Mouse (Mus musculus): ENCODE results near the gene Ly6g. TPM values are rescaled to one million over a fixed set of nuclear protein-coding genes. Genes with fewer than 3 reads are reported as not detected.
"Not testable (repeated sequence)": the region's sequence is repeated elsewhere in the genome, so short reads cannot be mapped to it uniquely, and the experiment has no call there.

Gene Ly6g
- total and polyA plus RNA-seq, 3 experiments, result not detected

DNA sequence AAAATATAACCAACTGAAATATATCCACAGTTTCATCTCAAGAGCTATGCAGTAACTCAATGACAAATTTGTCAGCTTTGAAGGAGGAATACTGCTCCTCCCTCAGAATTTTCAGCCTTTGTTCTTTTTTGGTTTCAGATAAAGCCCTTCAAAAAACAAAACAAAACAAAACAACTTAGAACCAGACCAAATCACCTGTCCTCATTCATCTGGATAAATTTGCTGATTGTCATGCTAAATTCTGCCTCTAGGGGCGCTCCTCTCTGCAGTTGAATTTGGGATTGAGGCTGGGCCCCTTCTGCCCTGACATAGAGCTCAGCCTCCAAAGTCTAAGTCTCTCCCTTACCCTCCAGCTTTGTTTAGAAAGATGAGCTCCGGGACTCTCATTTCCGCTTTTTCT, 35.5 kb downstream of the Ly6g start:
- DNase-seq (ENCODE audit: low read depth, low spot score); H3K27me3 ChIP-seq (ENCODE audit: control insufficient read depth in 1 of 2, insufficient read depth in 2 of 2, low read length in 2 of 2); H3K9me3 ChIP-seq (replicated peaks; ENCODE audit: insufficient read depth, low read length); H3K36me3 ChIP-seq (ENCODE audit: control insufficient read depth in 1 of 2, insufficient read depth in 2 of 2, low read length in 2 of 2); H3K27ac ChIP-seq (ENCODE audit: control insufficient read depth, low read depth, low read length); H3K79me2 ChIP-seq (ENCODE audit: control insufficient read depth, insufficient read depth, low read length, poor library complexity); H3K9ac ChIP-seq (ENCODE audit: control insufficient read depth, low read depth, low read length, poor library complexity, severe bottlenecking); H3K4me3 ChIP-seq (ENCODE audit: control insufficient read depth in 1 of 2, insufficient read depth in 1 of 2, low read depth in 2 of 2, low read length in 2 of 2); H3K4me1 ChIP-seq (ENCODE audit: control insufficient read depth in 1 of 2, insufficient read depth in 2 of 2, low read length in 2 of 2): not testable (repeated sequence)

Other genes with a start within 250 kb of the Ly6g start
- not detected in 2 replicates for gene Ly6i, start 171.8 kb upstream of the Ly6g start, total RNA-seq (2012; rRNA removed)
- gene Ly6i, start 171.8 kb upstream of the Ly6g start, polyA plus RNA-seq (2012; ENCODE audit: insufficient read depth in 1 of 2, insufficient read length in 2 of 2, low read depth in 1 of 2, low replicate concordance in 2 of 2, missing spikeins in 1 of 2), result not detected
- gene Ly6a, start 157.2 kb upstream of the Ly6g start, total RNA-seq (2012; rRNA removed), result 0.12 TPM in 1 of 2 replicates, not detected in the other
- not detected for gene Ly6a, start 157.2 kb upstream of the Ly6g start, polyA plus RNA-seq (2012; ENCODE audit: insufficient read depth in 1 of 2, insufficient read length in 2 of 2, low read depth in 1 of 2, low replicate concordance in 2 of 2, missing spikeins in 1 of 2)
- not detected in 2 replicates for gene Ly6c1, start 106.4 kb upstream of the Ly6g start, total RNA-seq (2012; rRNA removed)
- gene Ly6c1, start 106.4 kb upstream of the Ly6g start, polyA plus RNA-seq (2012; ENCODE audit: insufficient read depth in 1 of 2, insufficient read length in 2 of 2, low read depth in 1 of 2, low replicate concordance in 2 of 2, missing spikeins in 1 of 2), result not detected
- not detected in 2 replicates for gene Ly6c2, start 43.3 kb upstream of the Ly6g start, total RNA-seq (2012; rRNA removed)
- gene Ly6c2, start 43.3 kb upstream of the Ly6g start, polyA plus RNA-seq (2012; ENCODE audit: insufficient read depth in 1 of 2, insufficient read length in 2 of 2, low read depth in 1 of 2, low replicate concordance in 2 of 2, missing spikeins in 1 of 2), result not detected
- not detected in 2 replicates for gene BC025446, start 61.1 kb downstream of the Ly6g start, total RNA-seq (2012; rRNA removed)
- gene BC025446, start 61.1 kb downstream of the Ly6g start, polyA plus RNA-seq (2012; ENCODE audit: insufficient read depth in 1 of 2, insufficient read length in 2 of 2, low read depth in 1 of 2, low replicate concordance in 2 of 2, missing spikeins in 1 of 2), result not detected
- gene Ly6f, start 113.2 kb downstream of the Ly6g start, total RNA-seq (2012; rRNA removed), result not detected in 2 replicates
- not detected for gene Ly6f, start 113.2 kb downstream of the Ly6g start, polyA plus RNA-seq (2012; ENCODE audit: insufficient read depth in 1 of 2, insufficient read length in 2 of 2, low read depth in 1 of 2, low replicate concordance in 2 of 2, missing spikeins in 1 of 2)